In the genomic region with DNA sequence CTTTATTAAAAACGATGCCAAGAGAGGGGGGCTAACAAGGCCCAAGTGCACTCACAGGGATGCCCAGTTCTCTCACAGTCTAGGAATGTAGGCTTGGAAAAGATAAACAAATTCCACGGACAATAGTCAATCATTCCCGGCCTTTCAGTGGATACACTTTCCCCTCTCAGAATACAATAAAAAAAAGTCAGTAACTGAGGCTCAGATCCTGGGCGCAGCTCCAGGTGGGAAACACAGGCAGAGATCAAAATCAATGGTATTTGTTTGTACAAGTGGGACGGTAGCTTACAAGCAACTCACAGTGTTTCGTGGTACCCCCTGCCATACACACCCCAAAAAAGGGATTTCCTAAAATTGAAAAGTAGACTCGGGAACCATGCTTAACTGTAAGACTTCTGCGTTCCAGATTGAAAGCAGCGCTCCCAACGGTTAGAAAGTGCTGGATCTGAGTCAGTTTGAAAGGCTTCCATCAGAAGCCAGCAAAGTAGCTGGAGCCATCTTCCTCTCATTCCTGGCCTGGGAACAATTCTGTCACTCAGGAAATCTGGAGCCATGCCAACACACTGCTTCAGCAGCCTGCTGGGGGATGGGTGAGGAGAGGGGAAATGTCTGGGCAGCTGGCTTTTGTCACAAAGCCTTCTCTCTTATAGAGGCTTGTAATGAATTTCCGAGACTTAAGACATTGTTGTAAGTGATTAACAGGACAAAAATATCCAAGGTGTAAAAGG, we compare ENCODE assay signal across 8 mouse cellular contexts.
DNase-seq lines count a peak whose midpoint lies in the region; ATAC-seq and TF ChIP-seq lines count a peak whose summit lies in the region.

No protein-coding gene starts in this region.

- no peaks in the 10 kb centered on the region for H3K36me3 ChIP-seq in forebrain, embryonic 15.5 days
- no peaks in the 10 kb centered on the region for H3K36me3 ChIP-seq in heart, postnatal 0 days (replicated peaks; ENCODE audit: control insufficient read depth, insufficient read depth, low read length)
- no peaks in the 10 kb centered on the region for H3K36me3 ChIP-seq in lung, postnatal 0 days (ENCODE audit: insufficient read depth, low read length)

- H3K27me3 ChIP-seq in forebrain, embryonic 15.5 days, result no peaks in the 10 kb centered on the region
- H3K27me3 ChIP-seq in heart, postnatal 0 days (ENCODE audit: control insufficient read depth, insufficient read depth, low read length), result no peaks in the 10 kb centered on the region
- no peaks in the 10 kb centered on the region for H3K27me3 ChIP-seq in lung, postnatal 0 days (replicated peaks; ENCODE audit: insufficient read depth, low read length)

- peak; percentile 52 for DNase-seq in 3134 (ENCODE audit: extremely low read depth, insufficient read length, low spot score)
- peak; percentile 17 to 21 for DNase-seq in cerebellum, adult 18-20 months
- DNase-seq in heart, postnatal 0 days (ENCODE audit: low spot score), result peak; percentile 95
- peak; percentile 41 for DNase-seq in layer of hippocampus, adult 9-10 months (ENCODE audit: low spot score)
- peak; percentile 91 for DNase-seq in lung, postnatal 0 days (ENCODE audit: low spot score)
- peak; percentile 55 for DNase-seq in right cerebral cortex, postnatal 14 days
- DNase-seq in ovary, adult 18-20 months (ENCODE audit: low spot score), result no peak

- no peaks in the 10 kb centered on the region for H3K9me3 ChIP-seq in forebrain, embryonic 15.5 days
- 0 out of 2 replicates have a peak, but pooled peaks cover 4% of the 10 kb centered on the region for H3K9me3 ChIP-seq in heart, postnatal 0 days (replicated peaks; ENCODE audit: control insufficient read depth, low read length)
- H3K9me3 ChIP-seq in lung, postnatal 0 days (ENCODE audit: low read length), result no peaks in the 10 kb centered on the region

- no peak overlapping the region for H3K9ac ChIP-seq in forebrain, embryonic 15.5 days (replicated peaks)
- H3K9ac ChIP-seq in heart, postnatal 0 days (replicated peaks; ENCODE audit: low read depth, low read length), result no peak overlapping the region
- no peak overlapping the region for H3K9ac ChIP-seq in lung, postnatal 0 days (replicated peaks; ENCODE audit: low read depth)

- peak overlapping the region; percentile 81 for H3K27ac ChIP-seq in forebrain, embryonic 15.5 days (replicated peaks)
- peak overlapping the region; percentile 88 for H3K27ac ChIP-seq in heart, postnatal 0 days (ENCODE audit: low read depth)
- H3K27ac ChIP-seq in lung, postnatal 0 days (ENCODE audit: low read length), result peak overlapping the region; percentile 63

- H3K4me1 ChIP-seq in forebrain, embryonic 15.5 days, result peaks cover 26% of the 10 kb centered on the region
- H3K4me1 ChIP-seq in heart, postnatal 0 days (ENCODE audit: control insufficient read depth, insufficient read depth), result peaks cover 34% of the 10 kb centered on the region
- peaks cover 20% of the 10 kb centered on the region for H3K4me1 ChIP-seq in lung, postnatal 0 days (ENCODE audit: insufficient read depth, low read depth, low read length)

- no peak for TF ChIP-seq CTCF in heart, postnatal 0 days (IDR thresholded peaks at IDR 0.05; ENCODE audit: low read depth)
- TF ChIP-seq CTCF in lung, postnatal 0 days (IDR thresholded peaks at IDR 0.05), result peak; percentile 41

- H3K4me3 ChIP-seq in forebrain, embryonic 15.5 days, result no peak overlapping the region
- peak overlapping the region; percentile 18 for H3K4me3 ChIP-seq in heart, postnatal 0 days (ENCODE audit: low read depth, low read length)
- H3K4me3 ChIP-seq in lung, postnatal 0 days (ENCODE audit: low read depth, low read length), result no peak overlapping the region

- WGBS in forebrain, embryonic 15.5 days, result 9% methylated on average over 11 of the region's 11 CpGs
- 10% methylated on average over 11 of the region's 11 CpGs for WGBS in heart, postnatal 0 days
- 9% methylated on average over 11 of the region's 11 CpGs for WGBS in lung, postnatal 0 days

- TF ChIP-seq EP300 in heart, postnatal 0 days (IDR thresholded peaks at IDR 0.05; ENCODE audit: low read depth), result peak; percentile 84
- peak; percentile 29 for TF ChIP-seq EP300 in lung, postnatal 0 days (IDR thresholded peaks at IDR 0.05)

- peak overlapping the region; percentile 2; the same call in 1 of the 2 replicates for H3K4me2 ChIP-seq in forebrain, embryonic 15.5 days (replicated peaks)
- H3K4me2 ChIP-seq in heart, postnatal 0 days (ENCODE audit: low read depth, low read length), result peak overlapping the region; percentile 38
- H3K4me2 ChIP-seq in lung, postnatal 0 days (replicated peaks; ENCODE audit: low read depth, low read length), result peak overlapping the region; percentile 32; the same call in 1 of the 2 replicates

- peak; percentile 91 for ATAC-seq in forebrain, embryonic 15.5 days (replicated peaks)
- ATAC-seq in heart, postnatal 0 days (ENCODE audit: insufficient read depth, low read depth), result peak; percentile 87
- peak; percentile 87 for ATAC-seq in lung, postnatal 0 days
